Mouse (Mus musculus): ENCODE data around the gene Ttbk2.

- no peak for TF ChIP-seq CTCF (IDR thresholded peaks at IDR 0.05; ENCODE audit: insufficient read depth, low read depth, low read length)
- no peak for TF ChIP-seq POLR2A (IDR thresholded peaks at IDR 0.05; ENCODE audit: insufficient read depth, low read depth, low read length)
These were observed 5.1 kb downstream of the Ttbk2 start for GRCm38 (mm10) chr2:120845280-120845679.
